Mouse (Mus musculus) embryonic facial prominence, embryonic 12.5 days (tissue): ENCODE results near the gene Tes3-ps. TPM values are rescaled to one million over a fixed set of nuclear protein-coding genes. Genes with fewer than 3 reads are reported as not detected.
A peak's percentile ranks its signal among the peaks of the same experiment; 100 is the strongest.

ENCODE experiments used
- ATAC-seq: fragments of 200-750 bp; cut with Nextera tagmentation; 2 replicates; pipeline ENCODE4 v1.8.0; 2017; ENCODE audit not compliant: insufficient number of reproducible peaks, insufficient read depth, low FRiP score, low TSS enrichment
- H3K27ac ChIP-seq: fragments of 300-500 bp; sonication (generic); 2 replicates; pipeline ENCODE4 v1.5.1; 2016; ENCODE audit warnings: mild to moderate bottlenecking
- H3K27me3 ChIP-seq: fragments of 300-500 bp; sonication (generic); 2 replicates; pipeline ENCODE4 v1.6.1; 2016; ENCODE audit warnings: mild to moderate bottlenecking, moderate library complexity
- H3K36me3 ChIP-seq: fragments of 300-500 bp; sonication (generic); 2 replicates; pipeline ENCODE4 v1.6.1; 2016; ENCODE audit warnings: mild to moderate bottlenecking
- H3K4me1 ChIP-seq: fragments of 300-500 bp; sonication (generic); 2 replicates; pipeline ENCODE4 v1.6.1; 2016
- H3K4me2 ChIP-seq: fragments of 300-500 bp; sonication (generic); replicated peaks from 2 replicates; pipeline ENCODE4 v1.6.1; 2016; ENCODE audit warnings: mild to moderate bottlenecking, moderate library complexity
- H3K4me3 ChIP-seq: fragments of 300-500 bp; sonication (generic); 2 replicates; pipeline ENCODE4 v1.5.1; 2016; ENCODE audit warnings: mild to moderate bottlenecking
- H3K9ac ChIP-seq: fragments of 300-500 bp; sonication (generic); 2 replicates; pipeline ENCODE4 v1.6.1; 2016; ENCODE audit warnings: mild to moderate bottlenecking, moderate library complexity
- H3K9me3 ChIP-seq: fragments of 300-500 bp; sonication (generic); 2 replicates; pipeline ENCODE4 v1.6.1; 2016; ENCODE audit warnings: mild to moderate bottlenecking, moderate library complexity
- WGBS: fragments of 180-500 bp; shearing (Covaris S2); methylation state at CpG from one replicate; pipeline ENCODE4 v1.1.7; 2016; 5-methylcytosine and 5-hydroxymethylcytosine counted together
- polyA plus RNA-seq: library from polyadenylated mRNA; unstranded; fragments of >200 nt; fragmentation: Nextera tagmentation; extraction: Ambion mirVana; gene quantifications from 2 replicates; pipeline ENCODE4 v1.2.1, GENCODE M21; 2016

The Tes3-ps gene
- polyA plus RNA-seq, 1 experiment from 2014 or later, result 1.4 TPM

- WGBS, result 90% methylated on average over 5 of the region's 5 CpGs
- peaks cover 25% of the 10 kb centered on the region for H3K4me1 ChIP-seq
- H3K4me3 ChIP-seq, result no peak overlapping the region
- no peak overlapping the region for H3K27ac ChIP-seq
- no peak overlapping the region for H3K4me2 ChIP-seq
- no peaks in the 10 kb centered on the region for H3K9me3 ChIP-seq
- no peak for ATAC-seq
- H3K36me3 ChIP-seq, result no peaks in the 10 kb centered on the region
- no peaks in the 10 kb centered on the region for H3K27me3 ChIP-seq
- no peak overlapping the region for H3K9ac ChIP-seq
These were observed 24.1 kb upstream of the Tes3-ps start for GRCm38 (mm10) chr13:49469002-49469401.

- no peaks in the 10 kb centered on the region for H3K9me3 ChIP-seq
- H3K4me3 ChIP-seq, result no peak overlapping the region
- H3K4me2 ChIP-seq, result no peak overlapping the region
- H3K27me3 ChIP-seq, result no peaks in the 10 kb centered on the region
- WGBS, result 84% methylated on average over 4 of the region's 4 CpGs
- no peak overlapping the region for H3K9ac ChIP-seq
- H3K36me3 ChIP-seq, result no peaks in the 10 kb centered on the region
- peaks cover 25% of the 10 kb centered on the region for H3K4me1 ChIP-seq
- no peak for ATAC-seq
- H3K27ac ChIP-seq, result no peak overlapping the region
These were observed 22.8 kb upstream of the Tes3-ps start for GRCm38 (mm10) chr13:49470319-49470718.

GRCm38 (mm10) chr13:49470806-49471205, 22.3 kb upstream of the Tes3-ps start:
- no peak overlapping the region for H3K27ac ChIP-seq
- ATAC-seq, result no peak

GRCm38 (mm10) chr13:49471981-49472675, 21.0 kb upstream of the Tes3-ps start:
- H3K36me3 ChIP-seq, result no peaks in the 10 kb centered on the region
- no peak overlapping the region for H3K9ac ChIP-seq
- H3K27me3 ChIP-seq, result no peaks in the 10 kb centered on the region
- H3K9me3 ChIP-seq, result no peaks in the 10 kb centered on the region
- no peak overlapping the region for H3K27ac ChIP-seq
- H3K4me2 ChIP-seq, result no peak overlapping the region
- H3K4me3 ChIP-seq, result no peak overlapping the region
- WGBS, result 73% methylated on average over 4 of the region's 4 CpGs
- ATAC-seq, result no peak
- H3K4me1 ChIP-seq, result peaks cover 11% of the 10 kb centered on the region

More at GRCm38 (mm10) chr13:49470806-49471205, 22.3 kb upstream of the Tes3-ps start:
- WGBS, result 81% methylated on average over 4 of the region's 4 CpGs
- H3K4me3 ChIP-seq, result no peak overlapping the region
- no peaks in the 10 kb centered on the region for H3K27me3 ChIP-seq
- no peaks in the 10 kb centered on the region for H3K36me3 ChIP-seq
- no peak overlapping the region for H3K4me2 ChIP-seq
- peaks cover 23% of the 10 kb centered on the region for H3K4me1 ChIP-seq
- no peaks in the 10 kb centered on the region for H3K9me3 ChIP-seq
- H3K9ac ChIP-seq, result no peak overlapping the region

GRCm38 (mm10) chr13:49472676-49473005, 20.5 kb upstream of the Tes3-ps start:
- ATAC-seq, result no peak
- Histone ChIP-seq H3K27ac (no peak overlapping the region), H3K36me3 (no peaks in the 10 kb centered on the region), H3K27me3 (no peaks in the 10 kb centered on the region), H3K4me1 (peaks cover 6% of the 10 kb centered on the region), H3K9me3 (no peaks in the 10 kb centered on the region), H3K9ac (no peak overlapping the region), H3K4me3 (no peak overlapping the region), H3K4me2 (no peak overlapping the region)
- 91% methylated on average over 6 of the region's 6 CpGs for WGBS

GRCm38 (mm10) chr13:49477887-49478286, 15.2 kb upstream of the Tes3-ps start:
- H3K27ac ChIP-seq, result no peak overlapping the region
- no peak overlapping the region for H3K4me3 ChIP-seq
- ATAC-seq, result no peak
- no peaks in the 10 kb centered on the region for H3K36me3 ChIP-seq
- 68% methylated on average over 3 of the region's 3 CpGs for WGBS
- H3K4me1 ChIP-seq, result peaks cover 6% of the 10 kb centered on the region; the same call in 1 of the 2 replicates
- no peaks in the 10 kb centered on the region for H3K27me3 ChIP-seq
- no peak overlapping the region for H3K9ac ChIP-seq
- no peaks in the 10 kb centered on the region for H3K9me3 ChIP-seq
- H3K4me2 ChIP-seq, result no peak overlapping the region

GRCm38 (mm10) chr13:49478851-49479374, 14.2 kb upstream of the Tes3-ps start:
- H3K4me2 ChIP-seq, result no peak overlapping the region
- no peak overlapping the region for H3K9ac ChIP-seq
- no peak overlapping the region for H3K4me3 ChIP-seq
- no peaks in the 10 kb centered on the region for H3K36me3 ChIP-seq
- peaks cover 6% of the 10 kb centered on the region; the same call in 1 of the 2 replicates for H3K4me1 ChIP-seq
- 91% methylated on average over 6 of the region's 6 CpGs for WGBS
- H3K9me3 ChIP-seq, result no peaks in the 10 kb centered on the region
- no peak for ATAC-seq
- no peaks in the 10 kb centered on the region for H3K27me3 ChIP-seq
- no peak overlapping the region for H3K27ac ChIP-seq

GRCm38 (mm10) chr13:49479399-49479798, 13.7 kb upstream of the Tes3-ps start:
- Histone ChIP-seq H3K4me1 (peaks cover 6% of the 10 kb centered on the region; the same call in 1 of the 2 replicates), H3K36me3 (no peaks in the 10 kb centered on the region), H3K9me3 (no peaks in the 10 kb centered on the region), H3K27me3 (no peaks in the 10 kb centered on the region), H3K27ac (no peak overlapping the region), H3K9ac (no peak overlapping the region), H3K4me3 (no peak overlapping the region), H3K4me2 (no peak overlapping the region)
- 85% methylated on average over 4 of the region's 4 CpGs for WGBS
- ATAC-seq, result no peak

- Histone ChIP-seq H3K9me3 (no peaks in the 10 kb centered on the region), H3K4me2 (no peak overlapping the region), H3K4me3 (no peak overlapping the region), H3K36me3 (no peaks in the 10 kb centered on the region), H3K9ac (no peak overlapping the region), H3K27me3 (no peaks in the 10 kb centered on the region), H3K27ac (no peak overlapping the region), H3K4me1 (peaks cover 6% of the 10 kb centered on the region; the same call in 1 of the 2 replicates)
- WGBS, result 65% methylated on average over 2 of the region's 2 CpGs
- ATAC-seq, result no peak
These were observed 13.1 kb upstream of the Tes3-ps start for GRCm38 (mm10) chr13:49480057-49480456.

GRCm38 (mm10) chr13:49480551-49480950, 12.6 kb upstream of the Tes3-ps start:
- no peak overlapping the region for H3K27ac ChIP-seq
- H3K4me1 ChIP-seq, result peaks cover 6% of the 10 kb centered on the region; the same call in 1 of the 2 replicates
- no peaks in the 10 kb centered on the region for H3K27me3 ChIP-seq
- no peak overlapping the region for H3K4me3 ChIP-seq
- no peak overlapping the region for H3K4me2 ChIP-seq
- H3K36me3 ChIP-seq, result no peaks in the 10 kb centered on the region
- no peak for ATAC-seq
- no peak overlapping the region for H3K9ac ChIP-seq
- WGBS, result 53% methylated on average over 5 of the region's 5 CpGs
- H3K9me3 ChIP-seq, result no peaks in the 10 kb centered on the region

GRCm38 (mm10) chr13:49485388-49485787, 7.7 kb upstream of the Tes3-ps start:
- no peaks in the 10 kb centered on the region for H3K27me3 ChIP-seq

GRCm38 (mm10) chr13:49504510-49504909, 11.4 kb downstream of the Tes3-ps start, which contains the start of gene Ecm2:
Gene Ecm2, plus strand, starts transcription at chr13:49504810.
- Histone ChIP-seq H3K27me3 (no peaks in the 10 kb centered on the region), H3K4me3 (no peak within 1 kb of the TSS), H3K36me3 (no peaks in the 10 kb centered on the region), H3K4me1 (peaks cover 7% of the 10 kb centered on the region; the same call in 1 of the 2 replicates), H3K4me2 (no peak within 1 kb of the TSS), H3K9ac (no peak within 1 kb of the TSS), H3K27ac (no peak within 1 kb of the TSS), H3K9me3 (no peaks in the 10 kb centered on the region)
- 64% methylated on average over 4 of the region's 4 CpGs for WGBS
- no peak for ATAC-seq

More at GRCm38 (mm10) chr13:49485388-49485787, 7.7 kb upstream of the Tes3-ps start:
- H3K9ac ChIP-seq, result no peak overlapping the region
- peak overlapping the region; percentile 42; the same call in 1 of the 2 replicates for H3K27ac ChIP-seq
- ATAC-seq, result no peak
- peaks cover 10% of the 10 kb centered on the region; the same call in 1 of the 2 replicates for H3K4me1 ChIP-seq
- no peaks in the 10 kb centered on the region for H3K9me3 ChIP-seq
- no peak overlapping the region for H3K4me3 ChIP-seq
- no peak overlapping the region for H3K4me2 ChIP-seq
- no peaks in the 10 kb centered on the region for H3K36me3 ChIP-seq
- 66% methylated on average over 5 of the region's 5 CpGs for WGBS
